Mouse (Mus musculus) c-Kit-negative CD71-positive TER-119-positive erythroid progenitor cells, embryonic 14.5 days (primary cell): ENCODE measurements around the gene Zfp536.
"Not testable (repeated sequence)": the region's sequence is repeated elsewhere in the genome, so short reads cannot be mapped to it uniquely, and the experiment has no call there.

Experiments
- DNase-seq: peaks from one replicate; pipeline ENCODE4 v3.0.0-alpha.2; 2013; ENCODE audit warnings: low read depth, low spot score

The Zfp536 gene

GRCm38 (mm10) chr7:37758886-37759285 lies 14.6 kb downstream of the Zfp536 start:
- DNase-seq: no peak

- no peak for DNase-seq
Measured at GRCm38 (mm10) chr7:37753024-37753423, 20.4 kb downstream of the Zfp536 start.

GRCm38 (mm10) chr7:37746133-37746761 lies 27.2 kb downstream of the Zfp536 start:
- no peak for DNase-seq

GRCm38 (mm10) chr7:37743350-37743749 lies 30.1 kb downstream of the Zfp536 start:
- no peak for DNase-seq

GRCm38 (mm10) chr7:37737191-37737590 lies 36.2 kb downstream of the Zfp536 start:
- DNase-seq: no peak

GRCm38 (mm10) chr7:37736413-37736720 lies 37.1 kb downstream of the Zfp536 start:
- no peak for DNase-seq

- no peak for DNase-seq
Measured at GRCm38 (mm10) chr7:37735707-37736412, 37.6 kb downstream of the Zfp536 start.

GRCm38 (mm10) chr7:37735101-37735500 lies 38.3 kb downstream of the Zfp536 start:
- no peak for DNase-seq

GRCm38 (mm10) chr7:37734576-37734975 lies 38.9 kb downstream of the Zfp536 start:
- DNase-seq: no peak

- no peak for DNase-seq
Measured at GRCm38 (mm10) chr7:37733996-37734395, 39.4 kb downstream of the Zfp536 start.

GRCm38 (mm10) chr7:37732741-37733140 lies 40.7 kb downstream of the Zfp536 start:
- no peak for DNase-seq

GRCm38 (mm10) chr7:37727746-37728145 lies 45.7 kb downstream of the Zfp536 start:
- DNase-seq: no peak

GRCm38 (mm10) chr7:37724002-37724790 lies 49.2 kb downstream of the Zfp536 start:
- no peak for DNase-seq

GRCm38 (mm10) chr7:37723191-37723592 lies 50.2 kb downstream of the Zfp536 start:
- no peak for DNase-seq

GRCm38 (mm10) chr7:37721676-37722075 lies 51.8 kb downstream of the Zfp536 start:
- no peak for DNase-seq

GRCm38 (mm10) chr7:37718671-37719402 lies 54.6 kb downstream of the Zfp536 start:
- DNase-seq: no peak

GRCm38 (mm10) chr7:37717071-37717470 lies 56.4 kb downstream of the Zfp536 start:
- no peak for DNase-seq

- no peak for DNase-seq
Measured at GRCm38 (mm10) chr7:37716626-37717025, 56.8 kb downstream of the Zfp536 start.

GRCm38 (mm10) chr7:37704464-37704863 lies 69.0 kb downstream of the Zfp536 start:
- DNase-seq: no peak

GRCm38 (mm10) chr7:37697378-37697777 lies 76.1 kb downstream of the Zfp536 start:
- DNase-seq: not testable (repeated sequence)

GRCm38 (mm10) chr7:37695066-37695465 lies 78.4 kb downstream of the Zfp536 start:
- DNase-seq: no peak

GRCm38 (mm10) chr7:37690606-37691005 lies 82.8 kb downstream of the Zfp536 start:
- no peak for DNase-seq
